Mouse (Mus musculus) testis, adult 2 months (tissue): Measurements from ENCODE around the gene Slc35e3.

Experiments
- CTCF ChIP-seq: fragments of 200-500 bp; IDR thresholded peaks from 2 replicates; pipeline ENCODE4 v1.5.1; 2012; ENCODE audit warnings: low read depth, mild to moderate bottlenecking, inconsistent platforms, low read length, moderate library complexity; ENCODE audit not compliant: control insufficient read depth, insufficient read depth, insufficient replicate concordance
- POLR2A ChIP-seq: fragments of 200-500 bp; IDR thresholded peaks from 2 replicates; pipeline ENCODE4 v1.6.1; 2012; ENCODE audit warnings: low read depth, mild to moderate bottlenecking, inconsistent platforms, low read length, moderate library complexity; ENCODE audit not compliant: control insufficient read depth

DNA sequence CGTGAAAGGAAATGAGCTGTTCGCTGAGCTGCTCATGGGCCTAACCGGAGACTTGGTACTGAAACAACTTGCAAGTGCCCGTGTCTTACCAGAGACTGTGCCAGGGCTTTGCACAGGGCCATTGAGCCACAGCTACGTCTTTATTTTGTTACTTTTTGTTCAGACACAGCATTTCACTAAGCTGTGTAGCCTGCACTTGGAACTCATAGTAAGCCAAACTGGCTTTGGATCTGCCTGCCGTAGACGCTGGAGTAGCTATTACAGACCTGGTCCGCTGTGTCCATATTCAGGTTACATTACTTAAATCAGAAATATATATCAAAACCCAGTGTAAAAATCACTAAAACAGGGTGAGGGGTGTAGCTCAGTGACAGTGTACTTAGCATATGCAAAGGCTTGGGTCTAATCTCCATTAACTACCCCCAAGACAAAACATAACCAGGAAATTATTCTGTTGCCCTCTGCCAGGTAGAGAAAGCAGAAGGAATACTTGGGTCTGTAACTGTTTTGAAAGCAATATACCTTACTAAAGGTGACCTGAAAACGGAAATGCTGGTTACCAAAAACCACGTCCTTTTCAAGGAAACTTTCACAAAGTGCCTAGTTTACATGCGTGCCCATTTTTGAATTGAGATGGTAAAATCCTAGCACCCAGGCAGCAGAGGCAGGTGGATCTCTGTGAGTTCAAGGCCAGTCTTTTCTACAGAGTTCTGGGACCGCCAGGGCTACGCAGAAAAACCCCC, 60.1 kb downstream of the Slc35e3 start:
- no peak for TF ChIP-seq POLR2A
- TF ChIP-seq CTCF, result no peak
